Mouse (Mus musculus) heart, embryonic 14.5 days (tissue): ENCODE results near the gene Ddit4. TPM values are rescaled to one million over a fixed set of nuclear protein-coding genes. Genes with fewer than 3 reads are reported as not detected.
"Not testable (repeated sequence)": the region's sequence is repeated elsewhere in the genome, so short reads cannot be mapped to it uniquely, and the experiment has no call there.

Experiments
- ATAC-seq: fragments of 200-750 bp; cut with Nextera tagmentation; 2 replicates; pipeline ENCODE4 v1.8.0; 2017; ENCODE audit warnings: low read depth, moderate TSS enrichment; ENCODE audit not compliant: insufficient number of reproducible peaks, insufficient read depth, low FRiP score
- H3K27ac ChIP-seq, 2 experiments: fragments of 200-500 bp in 1 of 2; fragments of 300-500 bp in 1 of 2; sonication (generic) in 1 of 2; replicated peaks in 1 of 2; 2 replicates each; pipeline ENCODE4 v1.5.1; 2012 to 2014; ENCODE audit warnings: low read depth in 2 of 2, low read length in 2 of 2, control low read depth in 1 of 2, mild to moderate bottlenecking in 1 of 2, mixed read lengths in 1 of 2; ENCODE audit not compliant: control insufficient read depth in 1 of 2, insufficient read depth in 1 of 2
- H3K27me3 ChIP-seq: fragments of 300-500 bp; sonication (generic); 2 replicates; pipeline ENCODE4 v1.6.1; 2014; ENCODE audit warnings: mild to moderate bottlenecking, low read length, control low read depth; ENCODE audit not compliant: control insufficient read depth, insufficient read depth
- H3K36me3 ChIP-seq: fragments of 300-500 bp; sonication (generic); 2 replicates; pipeline ENCODE4 v1.6.1; 2014; ENCODE audit warnings: mild to moderate bottlenecking, control low read depth, low read length, mixed read lengths; ENCODE audit not compliant: control insufficient read depth, insufficient read depth
- H3K4me1 ChIP-seq, 2 experiments: fragments of 200-500 bp in 1 of 2; fragments of 300-500 bp in 1 of 2; sonication (generic) in 1 of 2; 2 replicates each; pipeline ENCODE4 v1.6.1; 2012 to 2014; ENCODE audit warnings: low read length in 2 of 2, control low read depth in 1 of 2, mixed read lengths in 1 of 2; ENCODE audit not compliant: control insufficient read depth in 2 of 2, insufficient read depth in 2 of 2
- H3K4me2 ChIP-seq: fragments of 300-500 bp; sonication (generic); 2 replicates; pipeline ENCODE4 v1.6.1; 2014; ENCODE audit warnings: mild to moderate bottlenecking, low read length
- H3K4me3 ChIP-seq, 2 experiments: fragments of 200-500 bp in 1 of 2; fragments of 300-500 bp in 1 of 2; sonication (generic) in 1 of 2; 2 replicates each; pipeline ENCODE4 v1.5.1; 2012 to 2014; ENCODE audit warnings: low read length in 2 of 2, mild to moderate bottlenecking in 2 of 2, control low read depth in 1 of 2, low read depth in 1 of 2, moderate library complexity in 1 of 2; ENCODE audit not compliant: control insufficient read depth in 1 of 2, insufficient read depth in 1 of 2
- H3K9ac ChIP-seq: fragments of 300-500 bp; sonication (generic); 2 replicates; pipeline ENCODE4 v1.6.1; 2014; ENCODE audit warnings: mild to moderate bottlenecking, low read length
- H3K9me3 ChIP-seq: fragments of 300-500 bp; sonication (generic); 2 replicates; pipeline ENCODE4 v1.6.1; 2016; ENCODE audit warnings: low read length, control low read depth; ENCODE audit not compliant: control insufficient read depth
- WGBS: fragments of 180-500 bp; shearing (Covaris S2); extraction: QIAGEN DNeasy Blood & Tissue Kit; methylation state at CpG from one replicate; pipeline ENCODE4 v1.1.7; 2014; 5-methylcytosine and 5-hydroxymethylcytosine counted together
- polyA plus RNA-seq: library from polyadenylated mRNA; unstranded; fragments of >200 nt; fragmentation: Nextera tagmentation; extraction: Ambion mirVana; gene quantifications from 2 replicates; pipeline ENCODE4 v1.2.1, GENCODE M21; 2014

Gene Ddit4
- polyA plus RNA-seq, result 0.70 and 2.4 TPM in 2 replicates

- peaks cover 14% of the 10 kb centered on the region; the same call in 1 of the 2 replicates for H3K36me3 ChIP-seq
- H3K4me3 ChIP-seq, result peak within 1 kb of the TSS; percentile 65 to 73
- H3K27ac ChIP-seq, result peak within 1 kb of the TSS; percentile 93 to 96
- WGBS, result under 1% methylated on average over 76 of the region's 76 CpGs
- peak within 1 kb of the TSS; percentile 68 for H3K4me2 ChIP-seq
- peak within 1 kb of the TSS; percentile 89 for H3K9ac ChIP-seq
- ATAC-seq, result peak; percentile 97
- H3K27me3 ChIP-seq, result no peaks in the 10 kb centered on the region
- H3K9me3 ChIP-seq, result no peaks in the 10 kb centered on the region
- peaks cover 18 to 35% of the 10 kb centered on the region in 2 experiments for H3K4me1 ChIP-seq
These were observed at the start of gene Ddit4 for GRCm38 (mm10) chr10:59951211-59952151. Ddit4 (minus strand) TSS chr10:59951834.

- WGBS, result 89% methylated on average over 3 of the region's 3 CpGs
- no peak overlapping the region for H3K27ac ChIP-seq
- ATAC-seq, result no peak
- no peak overlapping the region for H3K4me2 ChIP-seq
- H3K4me3 ChIP-seq, result no peak overlapping the region
- peaks cover 34% of the 10 kb centered on the region for H3K36me3 ChIP-seq
- H3K9ac ChIP-seq, result no peak overlapping the region
- H3K27me3 ChIP-seq, result no peaks in the 10 kb centered on the region
- peaks cover 2 to 12% of the 10 kb centered on the region in 2 experiments; a peak in 3 of 4 replicates for H3K4me1 ChIP-seq
- H3K9me3 ChIP-seq, result no peaks in the 10 kb centered on the region
These were observed 47.4 kb upstream of the Ddit4 start for GRCm38 (mm10) chr10:59999057-59999456.

- Histone ChIP-seq H3K36me3 (peaks cover 45% of the 10 kb centered on the region), H3K27me3 (no peaks in the 10 kb centered on the region), H3K4me3 (no peak overlapping the region), H3K4me2 (no peak overlapping the region), H3K27ac (no peak overlapping the region), H3K9me3 (no peaks in the 10 kb centered on the region), H3K9ac (no peak overlapping the region), H3K4me1 (peaks cover 2 to 13% of the 10 kb centered on the region in 2 experiments; a peak in 3 of 4 replicates)
- WGBS, result 12% methylated on average over 7 of the region's 7 CpGs
- ATAC-seq, result no peak
These were observed 46.0 kb upstream of the Ddit4 start for GRCm38 (mm10) chr10:59997591-59997990.

- Histone ChIP-seq H3K9ac (no peak overlapping the region), H3K4me3 (no peak overlapping the region), H3K9me3 (no peaks in the 10 kb centered on the region), H3K4me1 (peaks cover 15 to 22% of the 10 kb centered on the region in 2 experiments), H3K27me3 (no peaks in the 10 kb centered on the region), H3K27ac (peak overlapping the region; percentile 4 to 39; a peak in 3 of 4 replicates), H3K4me2 (no peak overlapping the region), H3K36me3 (peaks cover 38% of the 10 kb centered on the region)
- ATAC-seq, result no peak
- 56% methylated on average over 6 of the region's 6 CpGs for WGBS
These were observed 44.3 kb upstream of the Ddit4 start for GRCm38 (mm10) chr10:59995889-59996288.

GRCm38 (mm10) chr10:59993813-59994212 is 42.2 kb upstream of the Ddit4 start:
- whole genome bisulfite sequencing, result 94% methylated on average over 2 of the region's 3 CpGs
- H3K27ac ChIP-seq, ATAC-seq, H3K27me3 ChIP-seq, H3K4me2 ChIP-seq, H3K9ac ChIP-seq, H3K4me3 ChIP-seq, H3K9me3 ChIP-seq: not testable (repeated sequence)
- Histone ChIP-seq H3K4me1 (peaks cover 17 to 25% of the 10 kb centered on the region in 2 experiments), H3K36me3 (peaks cover 49% of the 10 kb centered on the region)

- Histone ChIP-seq H3K36me3 (peaks cover 67% of the 10 kb centered on the region), H3K4me2 (no peak overlapping the region), H3K27ac (no peak overlapping the region), H3K27me3 (no peaks in the 10 kb centered on the region), H3K4me3 (no peak overlapping the region), H3K9me3 (no peaks in the 10 kb centered on the region), H3K4me1 (peaks cover 22 to 34% of the 10 kb centered on the region in 2 experiments), H3K9ac (no peak overlapping the region)
- ATAC-seq, result no peak
- 54% methylated on average over 8 of the region's 8 CpGs for WGBS
These were observed 40.4 kb upstream of the Ddit4 start for GRCm38 (mm10) chr10:59992024-59992423.

GRCm38 (mm10) chr10:59991262-59991880 is 39.7 kb upstream of the Ddit4 start:
- 42% methylated on average over 9 of the region's 9 CpGs for WGBS
- Histone ChIP-seq H3K4me2 (no peak overlapping the region), H3K36me3 (peaks cover 74% of the 10 kb centered on the region), H3K9me3 (no peaks in the 10 kb centered on the region), H3K9ac (no peak overlapping the region), H3K4me3 (no peak overlapping the region), H3K4me1 (peaks cover 22 to 34% of the 10 kb centered on the region in 2 experiments), H3K27ac (0 out of 4 replicates have a peak overlapping the region, but pooled peaks of 1 of the 2 experiments have one; percentile 11), H3K27me3 (no peaks in the 10 kb centered on the region)
- ATAC-seq, result no peak
